Mouse (Mus musculus) kidney, postnatal 0 days (tissue): ENCODE data around the gene Cd207. TPM values are rescaled to one million over a fixed set of nuclear protein-coding genes. Genes with fewer than 3 reads are reported as not detected.

ENCODE experiments used
- ATAC-seq: fragments of 200-750 bp; cut with Nextera tagmentation; replicated peaks from 2 replicates; pipeline ENCODE4 v1.8.0; 2017; ENCODE audit warnings: low read depth, moderate number of reproducible peaks, moderate TSS enrichment, moderate library complexity; ENCODE audit not compliant: low FRiP score
- DNase-seq: peaks from one replicate; pipeline ENCODE4 v3.0.0-alpha.2; 2016; ENCODE audit warnings: low spot score
- H3K27ac ChIP-seq: fragments of 300-500 bp; sonication (generic); 2 replicates; pipeline ENCODE4 v1.5.1; 2014; ENCODE audit warnings: mild to moderate bottlenecking
- H3K27me3 ChIP-seq: fragments of 300-500 bp; sonication (generic); 2 replicates; pipeline ENCODE4 v1.6.1; 2014; ENCODE audit warnings: low read length, mixed read lengths; ENCODE audit not compliant: insufficient read depth
- H3K36me3 ChIP-seq: fragments of 300-500 bp; sonication (generic); 2 replicates; pipeline ENCODE4 v1.6.1; 2014; ENCODE audit warnings: low read length, mixed read lengths; ENCODE audit not compliant: insufficient read depth
- H3K4me1 ChIP-seq: fragments of 300-500 bp; sonication (generic); replicated peaks from 2 replicates; pipeline ENCODE4 v1.6.1; 2014; ENCODE audit warnings: antibody characterized with exemption, low read length, mixed read lengths; ENCODE audit not compliant: insufficient read depth
- H3K4me2 ChIP-seq: fragments of 300-500 bp; sonication (generic); 2 replicates; pipeline ENCODE4 v1.6.1; 2014; ENCODE audit warnings: mild to moderate bottlenecking, low read length, moderate library complexity, mixed read lengths
- H3K4me3 ChIP-seq: fragments of 300-500 bp; sonication (generic); replicated peaks from 2 replicates; pipeline ENCODE4 v1.5.1; 2014; ENCODE audit warnings: low read depth, low read length
- H3K9ac ChIP-seq: fragments of 300-500 bp; sonication (generic); 2 replicates; pipeline ENCODE4 v1.6.1; 2014; ENCODE audit warnings: low read depth, low read length
- H3K9me3 ChIP-seq: fragments of 300-500 bp; sonication (generic); replicated peaks from 2 replicates; pipeline ENCODE4 v1.6.1; 2016; ENCODE audit warnings: low read length, inconsistent platforms, mixed read lengths
- CTCF ChIP-seq: IDR thresholded peaks from 2 replicates; pipeline ENCODE4 v1.5.1; 2016; ENCODE audit warnings: antibody characterized with exemption, low read depth, mild to moderate bottlenecking, moderate library complexity
- WGBS: fragments of 180-500 bp; shearing (Covaris S2); extraction: QIAGEN DNeasy Blood & Tissue Kit; methylation state at CpG from one replicate; pipeline ENCODE4 v1.1.7; 2014; 5-methylcytosine and 5-hydroxymethylcytosine counted together
- polyA plus RNA-seq: library from polyadenylated mRNA; unstranded; fragments of >200 nt; fragmentation: Nextera tagmentation; extraction: Ambion mirVana; gene quantifications from 2 replicates; pipeline ENCODE4 v1.2.1, GENCODE M21; 2015

The Cd207 gene
- polyA plus RNA-seq, result not detected in 2 replicates

DNA sequence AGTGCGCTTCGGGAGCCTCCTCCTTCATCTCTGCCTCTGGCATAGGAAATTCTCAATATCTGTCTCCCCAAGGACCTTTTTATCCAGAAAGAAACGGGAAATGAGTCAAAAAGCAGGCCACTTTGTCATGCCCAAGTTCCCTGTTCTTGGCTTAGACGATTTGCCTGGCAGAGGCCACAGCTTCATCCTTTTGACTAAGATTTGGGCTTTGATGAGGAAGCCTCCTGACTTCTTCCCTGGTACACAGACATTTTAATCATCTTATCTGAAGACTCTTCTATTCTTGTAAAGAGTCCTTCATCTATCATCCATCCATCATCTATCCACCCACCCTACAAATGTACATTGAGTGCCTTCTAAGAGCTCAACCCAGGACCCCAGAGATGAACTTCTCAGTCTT, at the start of gene Cd207:
Cd207 (minus strand) TSS at position 101 of the 400 bp plus-strand sequence.
- WGBS, result 66% methylated on average over 4 of the region's 4 CpGs
- ATAC-seq, result no peak
- H3K27ac ChIP-seq, result no peak within 1 kb of the TSS

DNA sequence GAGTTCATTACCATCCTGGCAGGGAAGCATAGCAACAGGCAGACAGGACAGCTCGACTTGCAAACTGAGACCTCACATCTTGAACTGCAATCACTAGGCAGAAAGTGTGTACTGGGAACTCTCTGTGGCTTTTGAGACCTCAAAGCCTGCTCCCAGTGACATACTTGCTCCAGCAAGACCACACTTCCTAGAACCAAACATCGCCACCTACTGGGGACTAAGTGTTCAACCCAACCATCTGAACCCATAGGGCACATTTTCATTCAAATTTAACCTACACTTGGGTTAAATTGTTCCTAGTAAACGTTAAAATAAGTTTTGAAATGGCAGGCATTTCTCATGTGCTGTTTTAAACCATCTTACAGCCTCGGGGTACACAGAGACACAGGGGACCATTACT, 49.5 kb upstream of the Cd207 start:
- TF ChIP-seq CTCF, result peak; percentile 51
- no peak overlapping the region for H3K27ac ChIP-seq
- H3K4me1 ChIP-seq, result no peaks in the 10 kb centered on the region
- H3K36me3 ChIP-seq, result no peaks in the 10 kb centered on the region
- H3K4me3 ChIP-seq, result no peak overlapping the region
- ATAC-seq (no peak), DNase-seq (no peak)
- H3K9me3 ChIP-seq, result no peaks in the 10 kb centered on the region
- no peak overlapping the region for H3K4me2 ChIP-seq
- H3K9ac ChIP-seq, result no peak overlapping the region
- 45% methylated on average over 4 of the region's 4 CpGs for WGBS
- H3K27me3 ChIP-seq, result peaks cover 14% of the 10 kb centered on the region

More for the DNA sequence above, at the start of gene Cd207:
- H3K36me3 ChIP-seq, result no peaks in the 10 kb centered on the region
- no peaks in the 10 kb centered on the region for H3K9me3 ChIP-seq
- H3K4me1 ChIP-seq, result no peaks in the 10 kb centered on the region
- TF ChIP-seq CTCF, result no peak
- H3K27me3 ChIP-seq, result no peaks in the 10 kb centered on the region
- DNase-seq, result no peak
- H3K9ac ChIP-seq, result no peak within 1 kb of the TSS
- no peak within 1 kb of the TSS for H3K4me2 ChIP-seq
- H3K4me3 ChIP-seq, result no peak within 1 kb of the TSS

DNA sequence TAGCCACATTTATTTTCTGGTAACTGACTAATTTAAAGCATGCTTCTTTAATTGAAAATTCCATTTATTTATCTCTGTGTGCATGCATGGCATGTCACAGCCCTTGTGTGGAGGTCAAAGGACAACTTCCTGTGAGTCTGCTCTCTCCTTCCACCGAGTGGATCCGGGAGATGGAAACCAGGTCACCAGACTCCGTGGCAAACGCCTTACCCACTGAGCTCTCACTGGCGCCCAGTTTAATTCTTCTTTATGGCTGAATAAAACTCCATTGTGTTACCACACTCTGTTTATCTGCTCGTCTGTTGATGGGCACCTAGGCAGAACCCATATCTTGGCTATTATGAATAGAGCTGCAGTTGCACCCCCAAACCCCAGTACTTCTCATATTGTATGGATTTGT, 44.9 kb upstream of the Cd207 start:
- H3K9me3 ChIP-seq, result no peaks in the 10 kb centered on the region
- no peak for DNase-seq
- H3K9ac ChIP-seq, result no peak overlapping the region
- H3K27ac ChIP-seq, result no peak overlapping the region
- no peak for ATAC-seq
- peaks cover 57% of the 10 kb centered on the region for H3K27me3 ChIP-seq
- H3K4me3 ChIP-seq, result no peak overlapping the region
- no peak overlapping the region for H3K4me2 ChIP-seq
- H3K36me3 ChIP-seq, result no peaks in the 10 kb centered on the region
- no peak for TF ChIP-seq CTCF
- no peaks in the 10 kb centered on the region for H3K4me1 ChIP-seq
- whole genome bisulfite sequencing, result 11% methylated on average over 6 of the region's 6 CpGs

- H3K9me3 ChIP-seq, result no peaks in the 10 kb centered on the region
- H3K36me3 ChIP-seq, result no peaks in the 10 kb centered on the region
- no peak overlapping the region for H3K9ac ChIP-seq
- peaks cover 93% of the 10 kb centered on the region for H3K27me3 ChIP-seq
- H3K27ac ChIP-seq, result no peak overlapping the region
- TF ChIP-seq CTCF, result no peak
- no peak overlapping the region for H3K4me3 ChIP-seq
- peaks cover 5% of the 10 kb centered on the region; the same call in 1 of the 2 replicates for H3K4me1 ChIP-seq
- H3K4me2 ChIP-seq, result no peak overlapping the region
- WGBS, result 1% methylated on average over 8 of the region's 8 CpGs
- no peak for DNase-seq
- no peak for ATAC-seq
These were observed 39.4 kb upstream of the Cd207 start for GRCm38 (mm10) chr6:83717026-83717425.

DNA sequence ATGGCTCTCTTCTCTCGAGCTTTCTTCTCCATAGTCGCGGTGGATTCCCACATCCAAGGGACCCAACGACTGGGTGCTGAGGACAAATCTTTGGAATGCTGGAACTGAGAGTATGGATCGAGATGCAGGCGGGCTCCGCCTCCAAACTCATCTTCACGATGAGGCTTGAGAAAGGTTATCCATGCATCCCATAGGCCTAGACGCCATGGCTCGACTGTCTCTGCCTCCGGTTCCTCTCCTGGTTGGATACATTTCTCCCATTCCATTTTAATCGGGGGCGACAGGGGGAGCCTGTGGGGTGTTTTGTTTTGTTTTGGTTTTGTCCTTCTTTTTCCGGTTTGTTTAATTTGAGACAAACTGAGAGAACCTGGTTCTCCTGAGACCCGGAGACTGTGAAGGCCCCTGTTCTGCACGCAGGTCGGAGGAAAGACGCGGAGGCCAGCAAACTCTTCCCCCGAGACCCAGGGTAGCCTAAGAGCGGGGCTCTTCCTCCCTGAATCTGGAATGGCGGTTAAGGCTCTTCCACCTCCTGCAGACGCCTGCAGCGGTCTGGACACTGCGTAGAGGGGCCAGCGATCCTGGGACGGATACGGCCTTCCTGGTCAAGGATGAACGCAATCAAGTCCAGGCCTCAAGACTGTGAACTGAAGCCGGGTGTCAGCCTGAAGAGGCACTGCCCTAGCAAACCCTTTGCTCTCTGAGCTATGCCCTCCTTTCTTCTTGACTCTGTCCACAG, 38.0 kb upstream of the Cd207 start:
- Histone ChIP-seq H3K27me3 (peaks cover 94% of the 10 kb centered on the region), H3K4me2 (no peak overlapping the region), H3K27ac (no peak overlapping the region), H3K4me1 (peaks cover 8% of the 10 kb centered on the region; the same call in 1 of the 2 replicates), H3K9me3 (no peaks in the 10 kb centered on the region), H3K4me3 (no peak overlapping the region), H3K36me3 (no peaks in the 10 kb centered on the region), H3K9ac (no peak overlapping the region)
- no peak for DNase-seq
- no peak for ATAC-seq
- TF ChIP-seq CTCF, result no peak
- 3% methylated on average over 30 of the region's 30 CpGs for WGBS

GRCm38 (mm10) chr6:83714221-83715123, 36.8 kb upstream of the Cd207 start:
- H3K36me3 ChIP-seq, result no peaks in the 10 kb centered on the region
- no peak overlapping the region for H3K27ac ChIP-seq
- TF ChIP-seq CTCF, result no peak
- H3K9ac ChIP-seq, result no peak overlapping the region
- WGBS, result 2% methylated on average over 34 of the region's 34 CpGs
- DNase-seq, result no peak
- peaks cover 8% of the 10 kb centered on the region; the same call in 1 of the 2 replicates for H3K4me1 ChIP-seq
- H3K27me3 ChIP-seq, result peaks cover 95% of the 10 kb centered on the region
- no peak overlapping the region; the same call in 1 of the 2 replicates for H3K4me3 ChIP-seq
- H3K4me2 ChIP-seq, result no peak overlapping the region
- ATAC-seq, result no peak
- H3K9me3 ChIP-seq, result no peaks in the 10 kb centered on the region
